Mouse (Mus musculus) liver, embryonic 14.5 days (tissue): Measurements from ENCODE around the gene Dnah14. TPM values are rescaled to one million over a fixed set of nuclear protein-coding genes. Genes with fewer than 3 reads are reported as not detected.

ENCODE experiments used
- ATAC-seq: fragments of 200-750 bp; cut with Nextera tagmentation; 2 replicates; pipeline ENCODE4 v1.8.0; 2017; ENCODE audit warnings: moderate number of reproducible peaks, mild to moderate bottlenecking, moderate library complexity; ENCODE audit not compliant: insufficient read depth
- DNase-seq, 3 experiments: peaks; one replicate each; pipeline ENCODE4 v3.0.0-alpha.2; 2012 to 2013; ENCODE audit warnings: low read depth in 3 of 3, low spot score in 3 of 3
- H3K27ac ChIP-seq: fragments of 300-500 bp; sonication (generic); 2 replicates; pipeline ENCODE4 v1.5.1; 2014; ENCODE audit warnings: moderate library complexity, mild to moderate bottlenecking, control low read depth, inconsistent platforms
- H3K27me3 ChIP-seq: fragments of 300-500 bp; sonication (generic); 2 replicates; pipeline ENCODE4 v1.6.1; 2014; ENCODE audit warnings: mild to moderate bottlenecking, low read length, moderate library complexity; ENCODE audit not compliant: control insufficient read depth, insufficient read depth
- H3K36me3 ChIP-seq: fragments of 300-500 bp; sonication (generic); replicated peaks from 2 replicates; pipeline ENCODE4 v1.6.1; 2014; ENCODE audit warnings: low read depth; ENCODE audit not compliant: control insufficient read depth, insufficient read depth
- H3K4me1 ChIP-seq, 2 experiments: fragments of 200-500 bp in 1 of 2; fragments of 300-500 bp in 1 of 2; sonication (generic) in 1 of 2; replicated peaks; 2 replicates each; pipeline ENCODE4 v1.6.1; 2012 to 2014; ENCODE audit warnings: antibody characterized with exemption in 1 of 2, inconsistent platforms in 1 of 2, low read length in 1 of 2; ENCODE audit not compliant: control insufficient read depth in 2 of 2, insufficient read depth in 2 of 2
- H3K4me2 ChIP-seq: fragments of 300-500 bp; sonication (generic); 2 replicates; pipeline ENCODE4 v1.6.1; 2014; ENCODE audit warnings: low read depth, mild to moderate bottlenecking, control low read depth, moderate library complexity
- H3K4me3 ChIP-seq, 2 experiments: fragments of 200-500 bp in 1 of 2; fragments of 300-500 bp in 1 of 2; sonication (generic) in 1 of 2; 2 replicates each; pipeline ENCODE4 v1.5.1; 2012 to 2014; ENCODE audit warnings: low read depth in 2 of 2, low read length in 2 of 2, mild to moderate bottlenecking in 2 of 2, control low read depth in 1 of 2, inconsistent platforms in 1 of 2, moderate library complexity in 1 of 2; ENCODE audit not compliant: insufficient read depth in 1 of 2
- H3K9ac ChIP-seq: fragments of 300-500 bp; sonication (generic); replicated peaks from 2 replicates; pipeline ENCODE4 v1.6.1; 2014; ENCODE audit warnings: mild to moderate bottlenecking, control low read depth, moderate library complexity
- H3K9me3 ChIP-seq: fragments of 300-500 bp; sonication (generic); 2 replicates; pipeline ENCODE4 v1.6.1; 2016; ENCODE audit warnings: low read length, mixed read lengths; ENCODE audit not compliant: control insufficient read depth
- CTCF ChIP-seq: IDR thresholded peaks from 2 replicates; pipeline ENCODE4 v1.5.1; 2016; ENCODE audit warnings: antibody characterized with exemption, low read depth, control low read depth
- EP300 ChIP-seq: IDR thresholded peaks from 2 replicates; pipeline ENCODE4 v1.6.1; 2016; ENCODE audit warnings: antibody characterized with exemption, low read depth
- WGBS: fragments of 180-500 bp; shearing (Covaris S2); extraction: QIAGEN DNeasy Blood & Tissue Kit; methylation state at CpG from one replicate; pipeline ENCODE4 v1.1.7; 2014; ENCODE audit not compliant: insufficient replicate concordance; 5-methylcytosine and 5-hydroxymethylcytosine counted together
- polyA plus RNA-seq, 2 experiments: library from polyadenylated mRNA; depleted of rRNA in 1 of 2; stranded (reverse) in 1 of 2; unstranded in 1 of 2; fragments of >200 nt; fragmentation: Nextera tagmentation in 1 of 2; extraction: Ambion mirVana in 1 of 2; gene quantifications; 2 replicates each; pipeline versions ENCODE4 v1.2.1 to v1.2.3; 2012 to 2014

Gene Dnah14
- polyA plus RNA-seq, 2 experiments: 0.03 to 5.0 TPM

- Histone ChIP-seq H3K4me1 (no peaks in the 10 kb centered on the region), H3K9ac (no peak overlapping the region), H3K36me3 (no peaks in the 10 kb centered on the region), H3K4me3 (no peak overlapping the region), H3K27me3 (no peaks in the 10 kb centered on the region), H3K9me3 (no peaks in the 10 kb centered on the region), H3K4me2 (no peak overlapping the region), H3K27ac (no peak overlapping the region)
- TF ChIP-seq EP300: no peak
- TF ChIP-seq CTCF: no peak
- ATAC-seq: no peak
- DNase-seq: no peak
- WGBS: 56% methylated on average over 3 of the region's 3 CpGs
Observed at GRCm38 (mm10) chr1:181611118-181611517, 34.8 kb downstream of the Dnah14 start.

- ATAC-seq (no peak), DNase-seq (peak; percentile 14 to 35 (median 34))
- WGBS: 36% methylated on average over 11 of the region's 11 CpGs
- no peak overlapping the region for H3K9ac ChIP-seq
- H3K27ac ChIP-seq: no peak overlapping the region
- no peaks in the 10 kb centered on the region for H3K27me3 ChIP-seq
- no peak overlapping the region for H3K4me2 ChIP-seq
- no peaks in the 10 kb centered on the region for H3K9me3 ChIP-seq
- no peaks in the 10 kb centered on the region for H3K4me1 ChIP-seq
- TF ChIP-seq CTCF: peak; percentile 80
- TF ChIP-seq EP300: no peak
- no peak overlapping the region for H3K4me3 ChIP-seq
- no peaks in the 10 kb centered on the region for H3K36me3 ChIP-seq
Observed at GRCm38 (mm10) chr1:181615866-181616491, 39.6 kb downstream of the Dnah14 start.

GRCm38 (mm10) chr1:181617332-181617731 is 41.0 kb downstream of the Dnah14 start:
- 34% methylated on average over 5 of the region's 5 CpGs for WGBS

GRCm38 (mm10) chr1:181623149-181623680 is 46.9 kb downstream of the Dnah14 start:
- Histone ChIP-seq H3K4me1 (no peaks in the 10 kb centered on the region), H3K4me3 (no peak overlapping the region), H3K27me3 (no peaks in the 10 kb centered on the region), H3K9me3 (no peaks in the 10 kb centered on the region), H3K36me3 (no peaks in the 10 kb centered on the region), H3K9ac (no peak overlapping the region), H3K27ac (no peak overlapping the region), H3K4me2 (no peak overlapping the region)
- no peak for DNase-seq
- TF ChIP-seq EP300 (no peak), CTCF (no peak)
- WGBS: 44% methylated on average over 6 of the region's 6 CpGs
- ATAC-seq: no peak

More at GRCm38 (mm10) chr1:181617332-181617731, 41.0 kb downstream of the Dnah14 start:
- peak in 2 of 3 experiments; percentile 1 to 9 for DNase-seq
- no peaks in the 10 kb centered on the region for H3K36me3 ChIP-seq
- no peak overlapping the region for H3K4me2 ChIP-seq
- H3K27ac ChIP-seq: no peak overlapping the region
- H3K27me3 ChIP-seq: no peaks in the 10 kb centered on the region
- H3K4me3 ChIP-seq: no peak overlapping the region
- no peak overlapping the region for H3K9ac ChIP-seq
- TF ChIP-seq CTCF: peak; percentile 86
- TF ChIP-seq EP300: no peak
- no peaks in the 10 kb centered on the region for H3K9me3 ChIP-seq
- ATAC-seq: no peak
- no peaks in the 10 kb centered on the region for H3K4me1 ChIP-seq

GRCm38 (mm10) chr1:181624876-181625275 is 48.5 kb downstream of the Dnah14 start:
- Histone ChIP-seq H3K36me3 (no peaks in the 10 kb centered on the region), H3K4me3 (no peak overlapping the region), H3K4me1 (no peaks in the 10 kb centered on the region), H3K9me3 (no peaks in the 10 kb centered on the region), H3K27me3 (no peaks in the 10 kb centered on the region), H3K27ac (no peak overlapping the region), H3K9ac (no peak overlapping the region), H3K4me2 (no peak overlapping the region)
- TF ChIP-seq EP300: no peak
- no peak for TF ChIP-seq CTCF
- DNase-seq (no peak), ATAC-seq (no peak)
- WGBS: 63% methylated on average over 8 of the region's 8 CpGs
